Mouse (Mus musculus) MN1 (cell line): ENCODE results near the gene Krtap2-4.
"Not testable (repeated sequence)": the region's sequence is repeated elsewhere in the genome, so short reads cannot be mapped to it uniquely, and the experiment has no call there.

Experiments used
- DNase-seq: peaks from one replicate; pipeline ENCODE4 v3.0.0-alpha.2; 2016; ENCODE audit warnings: low spot score

Krtap2-4 gene

DNA sequence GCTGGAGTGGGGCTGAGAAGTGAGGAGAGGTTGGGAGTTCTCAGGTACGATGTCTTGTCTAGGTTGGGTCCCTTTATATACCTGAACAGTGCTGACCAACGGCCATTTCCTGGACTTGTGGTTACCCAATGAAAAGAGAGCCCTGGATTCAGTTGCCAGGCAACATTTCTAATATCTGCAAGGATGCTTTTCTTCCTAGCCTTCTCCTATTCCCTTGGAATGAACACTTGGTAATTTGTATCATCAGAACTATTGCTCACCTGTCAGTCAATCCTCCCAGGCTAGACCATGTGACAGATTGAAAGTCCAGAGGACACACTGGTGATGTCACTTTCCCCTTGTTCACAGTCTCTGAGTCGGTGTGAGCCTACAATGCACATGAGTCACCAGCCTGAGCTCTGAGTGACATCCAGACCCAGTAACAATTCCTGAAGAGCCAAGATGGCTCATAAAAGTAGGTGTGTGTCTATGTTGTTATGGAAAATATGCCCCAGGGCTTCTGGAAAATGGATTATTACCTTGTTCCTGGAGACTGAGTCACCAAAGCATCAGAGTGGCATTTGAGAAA, at the start of gene Krtap2-4:
TSS of gene Krtap2-4 (minus strand) at position 51 of the 568 bp plus-strand sequence.
- DNase-seq, result no peak

GRCm38 (mm10) chr11:99662802-99663201, 48.2 kb upstream of the Krtap2-4 start:
- no peak for DNase-seq

DNA sequence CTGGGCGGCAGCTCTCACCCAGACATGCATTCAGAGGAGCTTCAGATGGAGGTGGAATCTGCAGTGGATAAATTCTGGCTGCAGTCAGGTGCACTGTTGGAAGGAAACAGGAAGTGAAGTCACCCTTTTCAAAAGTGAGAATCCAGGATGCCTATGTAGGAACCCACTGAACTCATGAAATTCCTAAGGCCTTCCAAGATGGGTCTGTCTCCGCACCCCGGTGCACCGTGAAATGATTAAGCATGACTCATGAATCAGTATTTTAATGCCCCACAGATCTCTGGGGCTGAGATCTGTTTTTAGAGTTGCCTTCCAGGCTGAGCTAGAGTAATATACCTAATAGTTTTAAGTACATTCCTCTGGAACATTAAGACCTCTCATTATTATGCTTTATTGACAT, 44.6 kb upstream of the Krtap2-4 start:
- no peak for DNase-seq

DNA sequence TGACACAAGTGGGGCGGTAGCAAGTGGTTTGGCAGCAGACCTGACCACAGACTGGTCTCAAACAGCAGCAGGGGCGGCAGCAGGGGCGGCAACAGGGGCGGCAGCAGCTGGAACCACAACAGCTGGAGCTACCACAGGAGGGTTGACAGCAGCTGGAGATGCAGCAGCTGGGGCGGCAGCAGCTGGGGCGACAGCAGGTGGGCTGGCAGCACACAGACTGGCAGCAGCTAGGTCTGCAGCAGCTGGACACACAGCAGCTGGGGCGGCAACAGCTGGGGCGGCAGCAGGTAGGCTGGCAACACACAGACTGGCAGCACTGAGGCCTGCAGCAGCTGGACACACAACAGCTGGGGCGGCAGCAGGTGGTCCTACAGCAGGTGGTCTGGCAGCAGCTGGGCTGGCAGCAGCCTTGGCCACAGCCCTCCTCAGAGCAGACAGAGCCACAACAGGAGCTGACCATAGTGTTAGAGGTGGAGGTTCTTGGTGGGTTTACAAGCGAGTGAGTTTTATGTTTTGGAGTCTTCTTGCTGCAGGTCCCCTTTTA, 43.9 kb upstream of the Krtap2-4 start, which contains the start of gene Gm11563:
TSS of gene Gm11563 (minus strand) at position 494 of the 544 bp plus-strand sequence.
- DNase-seq, result not testable (repeated sequence)

DNA sequence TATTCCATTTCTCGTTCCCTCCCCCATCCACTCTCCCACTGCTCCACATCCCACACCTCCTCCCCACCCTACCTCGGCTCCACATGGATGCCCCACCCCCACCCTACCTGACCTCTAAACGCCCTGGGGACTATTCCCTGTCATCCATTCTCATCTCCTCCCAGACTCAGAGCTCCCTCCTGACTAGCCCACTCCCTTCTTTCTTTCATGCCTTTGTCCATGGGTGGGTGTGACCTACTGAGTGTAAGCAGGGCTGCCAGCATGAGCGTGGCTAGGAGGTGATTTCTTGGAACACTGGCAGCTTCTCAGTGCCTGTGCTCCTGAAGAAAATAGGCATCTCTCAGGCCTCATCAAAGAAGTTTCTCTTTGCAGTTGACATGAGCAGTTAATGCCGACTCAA, 42.4 kb upstream of the Krtap2-4 start:
- DNase-seq, result no peak

GRCm38 (mm10) chr11:99650136-99650535, 35.5 kb upstream of the Krtap2-4 start, which contains the start of gene Gm11555:
Gm11555 (minus strand) TSS chr11:99650236.
- DNase-seq, result no peak

- DNase-seq, result no peak
These were observed 31.8 kb upstream of the Krtap2-4 start for GRCm38 (mm10) chr11:99646444-99646843.

DNA sequence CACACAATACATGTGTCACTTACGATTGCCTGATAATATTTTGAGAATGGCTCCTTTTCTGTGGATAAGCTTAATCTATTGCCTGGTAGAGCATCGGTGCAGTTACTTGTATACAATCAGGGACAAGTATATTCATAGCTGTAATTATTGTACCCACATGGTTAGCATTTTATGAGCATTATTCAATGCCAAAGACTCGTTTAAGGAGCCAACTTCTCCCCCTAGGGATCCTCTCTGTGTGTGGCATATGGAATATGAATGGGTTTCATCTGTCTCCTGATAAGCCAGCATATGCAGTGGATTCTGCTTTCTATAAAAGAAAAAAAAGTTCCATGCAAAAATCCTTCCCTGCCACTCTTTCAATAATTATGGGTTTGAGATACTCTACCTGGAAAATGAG, 29.7 kb upstream of the Krtap2-4 start:
- DNase-seq, result no peak

DNA sequence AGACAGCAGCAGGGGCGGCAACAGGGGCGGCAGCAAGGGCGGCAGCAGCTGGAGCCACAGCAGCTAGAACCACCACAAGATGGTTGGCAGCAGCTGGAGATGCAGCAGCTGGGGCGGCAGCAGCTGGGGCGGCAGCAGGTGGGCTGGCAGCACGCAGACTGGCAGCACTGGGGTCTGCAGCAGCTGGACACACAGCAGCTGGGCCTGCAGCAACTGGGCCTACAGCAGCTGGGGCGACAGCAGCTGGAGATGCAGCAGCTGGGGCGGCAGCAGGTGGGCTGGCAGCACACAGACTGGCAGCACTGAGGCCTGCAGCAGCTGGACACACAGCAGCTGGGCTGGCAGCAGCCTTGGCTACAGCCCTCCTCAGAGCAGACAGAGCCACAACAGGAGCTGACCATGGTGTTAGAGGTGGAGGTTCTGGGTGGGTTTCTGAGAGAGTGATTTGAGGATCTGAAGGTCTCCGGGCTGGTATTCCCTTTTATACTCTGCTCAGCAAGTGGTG, 29.0 kb upstream of the Krtap2-4 start, which contains the start of gene Krtap4-7:
TSS of gene Krtap4-7 (minus strand) at position 455 of the 505 bp plus-strand sequence.
- not testable (repeated sequence) for DNase-seq

DNA sequence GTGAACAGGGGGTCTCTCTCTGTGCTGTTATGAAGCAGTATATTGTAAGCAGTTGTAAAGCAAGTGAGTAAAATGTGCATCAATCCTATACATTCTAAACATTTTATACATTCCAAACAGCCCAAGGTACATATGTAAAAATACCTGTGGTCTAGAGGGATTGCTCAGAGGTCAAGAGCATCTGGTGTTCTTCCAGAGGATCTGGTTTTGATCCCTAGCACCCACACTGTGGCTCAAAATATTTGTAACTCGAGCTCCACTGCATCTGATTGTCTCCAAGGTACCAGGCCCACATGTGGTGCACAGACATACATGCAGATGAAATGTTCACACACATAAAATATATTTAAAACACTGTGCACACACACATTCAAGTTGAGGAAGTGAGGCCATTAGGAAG, 26.3 kb upstream of the Krtap2-4 start:
- no peak for DNase-seq

- no peak for DNase-seq
These were observed 22.4 kb upstream of the Krtap2-4 start for GRCm38 (mm10) chr11:99637086-99637485.

- DNase-seq, result no peak
These were observed 20.0 kb upstream of the Krtap2-4 start, which contains the start of gene Krtap4-2 for GRCm38 (mm10) chr11:99634653-99635134. Krtap4-2 (minus strand) TSS chr11:99635084.

DNA sequence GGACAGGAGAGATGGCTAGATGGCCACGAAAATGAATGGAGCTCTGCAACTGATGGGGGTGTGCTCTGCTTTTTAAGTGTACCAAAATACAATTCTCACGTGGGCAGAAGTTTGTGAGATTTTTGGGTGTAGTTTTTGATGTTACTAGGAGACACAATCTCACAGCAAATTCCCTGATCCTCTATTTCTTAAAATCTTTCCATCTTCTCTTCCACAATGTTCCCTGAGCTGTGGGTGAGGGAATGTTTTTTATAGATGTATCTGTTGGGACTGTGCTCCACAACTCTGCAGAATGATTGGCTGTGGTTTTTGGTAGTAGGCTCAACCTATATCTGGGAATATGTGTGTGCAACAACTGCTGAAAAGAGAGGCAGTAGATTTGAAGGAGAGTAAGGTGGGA, 18.6 kb upstream of the Krtap2-4 start:
- DNase-seq, result no peak

DNA sequence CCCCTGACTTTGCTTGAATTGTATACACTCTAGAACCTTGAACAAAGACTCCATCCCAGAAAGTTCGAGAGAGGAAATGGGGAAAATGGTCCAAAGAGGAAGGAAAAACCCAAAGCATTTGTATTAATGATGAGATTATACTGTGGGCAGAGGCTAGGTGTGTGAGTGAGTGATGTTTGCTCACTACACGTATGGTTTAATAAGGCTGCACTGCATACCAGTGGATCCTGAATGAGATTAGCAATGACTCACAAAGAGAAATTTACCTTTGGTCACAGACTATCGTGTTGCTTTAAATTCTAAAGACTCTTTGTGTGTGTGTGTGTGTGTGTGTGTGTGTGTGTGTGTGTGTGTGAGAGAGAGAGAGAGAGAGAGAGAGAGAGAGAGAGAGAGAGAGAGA, 16.2 kb upstream of the Krtap2-4 start:
- DNase-seq, result no peak

- no peak for DNase-seq
These were observed 13.5 kb upstream of the Krtap2-4 start, which contains the start of gene Krtap4-1 for GRCm38 (mm10) chr11:99628138-99628537. Krtap4-1 (minus strand) TSS chr11:99628238.

GRCm38 (mm10) chr11:99620335-99620734, 5.7 kb upstream of the Krtap2-4 start, which contains the start of gene Gm11562:
Gm11562 (minus strand) TSS chr11:99620435.
- DNase-seq, result no peak

GRCm38 (mm10) chr11:99610089-99610488, 4.6 kb downstream of the Krtap2-4 start, which contains the start of gene Gm11937:
Gm11937 (minus strand) TSS chr11:99610189.
- DNase-seq, result not testable (repeated sequence)

DNA sequence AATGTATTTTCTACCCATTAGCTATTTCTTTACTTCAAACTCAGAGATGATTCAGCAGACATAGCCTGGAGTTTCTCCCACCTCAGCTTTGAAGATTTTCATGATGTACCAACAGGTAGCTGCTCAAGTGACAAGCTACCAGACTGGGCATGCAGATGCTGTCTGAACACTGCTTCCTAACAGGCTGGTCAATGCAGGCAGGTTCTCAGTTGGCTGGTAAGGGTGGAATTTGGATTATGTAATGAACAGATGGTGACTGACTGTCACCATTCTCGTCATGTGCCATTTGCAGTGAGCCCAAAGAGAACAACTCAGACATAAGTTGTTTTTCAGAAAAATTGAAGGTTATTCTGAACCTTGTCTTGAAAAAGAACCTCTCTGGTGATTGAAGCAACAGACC, 5.5 kb downstream of the Krtap2-4 start:
- DNase-seq, result no peak

GRCm38 (mm10) chr11:99603208-99603607, 11.4 kb downstream of the Krtap2-4 start, which contains the start of gene Gm11938:
Gm11938 (minus strand) TSS chr11:99603308.
- not testable (repeated sequence) for DNase-seq

- DNase-seq, result not testable (repeated sequence)
These were observed 16.9 kb downstream of the Krtap2-4 start, which contains the start of gene Krtap9-3 for GRCm38 (mm10) chr11:99597742-99598141. Krtap9-3 (minus strand) TSS chr11:99598105.

- no peak for DNase-seq
These were observed 23.7 kb downstream of the Krtap2-4 start, which contains the start of gene Krtap1-3 for GRCm38 (mm10) chr11:99590981-99591380. Krtap1-3 (minus strand) TSS chr11:99591339.

DNA sequence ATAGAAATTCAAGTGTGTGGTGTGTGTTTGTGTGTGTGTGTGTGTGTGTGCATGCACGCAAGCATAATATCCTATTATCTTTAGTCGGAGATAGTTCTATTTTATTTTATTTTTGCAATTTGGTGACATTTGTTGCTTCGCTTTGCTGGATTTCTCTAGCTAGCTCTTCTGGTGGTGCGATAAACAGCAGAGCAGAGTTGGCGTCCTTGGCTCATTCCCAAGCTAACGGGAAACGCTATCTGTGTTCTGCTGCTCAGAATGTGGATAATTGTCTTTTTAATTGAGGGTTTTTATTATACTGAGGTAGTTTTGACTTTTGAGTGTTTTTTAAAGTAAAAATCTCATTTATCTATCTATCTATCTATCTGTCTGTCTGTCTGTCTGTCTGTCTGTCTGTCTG, 29.6 kb downstream of the Krtap2-4 start:
- DNase-seq, result no peak

DNA sequence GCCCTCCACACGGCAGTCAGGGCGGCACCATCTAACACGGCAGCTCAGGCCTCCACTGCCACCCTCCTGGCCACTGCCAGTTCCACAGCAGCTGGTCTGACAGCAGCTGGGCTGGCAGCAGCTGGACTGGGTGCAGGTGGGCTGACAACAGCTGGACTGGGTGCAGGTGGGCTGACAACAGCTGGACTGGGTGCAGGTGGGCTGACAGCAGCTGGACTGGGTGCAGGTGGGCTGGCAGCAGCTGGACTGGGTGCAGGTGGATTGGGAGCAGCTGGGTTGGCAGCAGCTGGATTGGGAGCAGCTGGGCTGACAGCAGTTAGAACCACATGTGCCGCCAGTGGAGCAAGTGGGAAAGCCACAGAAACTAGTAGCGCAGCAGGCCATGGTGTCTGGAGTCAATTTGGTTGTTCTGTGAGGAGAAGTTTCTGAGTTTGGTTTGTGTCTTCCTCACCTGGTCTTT, 31.4 kb downstream of the Krtap2-4 start, which contains the start of gene Krtap1-4:
TSS of gene Krtap1-4 (minus strand) at position 410 of the 460 bp plus-strand sequence.
- no peak for DNase-seq
